Mouse (Mus musculus): ENCODE measurements around the gene Add2.

DNA sequence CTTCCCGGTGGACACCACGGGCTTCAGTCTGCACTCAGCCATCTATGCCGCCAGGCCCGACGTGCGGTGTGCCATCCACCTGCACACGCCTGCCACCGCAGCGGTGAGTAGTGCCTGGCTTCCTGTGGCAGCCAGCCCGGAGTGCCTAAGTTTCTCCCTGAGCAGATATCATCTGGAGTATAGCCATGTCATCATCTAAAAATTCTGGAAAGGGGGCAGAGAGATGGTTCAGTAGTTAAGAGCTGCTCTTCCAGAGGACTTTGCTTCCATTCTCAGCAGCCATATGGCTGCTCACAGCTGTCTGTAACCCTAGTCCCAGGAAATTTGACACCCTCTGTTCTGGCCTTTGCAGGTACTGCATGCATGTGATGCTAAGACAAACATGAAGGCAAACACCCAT lies 68.3 kb downstream of the Add2 start:
- TF ChIP-seq GATA1 (IDR thresholded peaks at IDR 0.05; ENCODE audit: borderline replicate concordance, low read length) (no peak), FLI1 (IDR thresholded peaks at IDR 0.05; ENCODE audit: low read length) (no peak)
